Mouse (Mus musculus) liver, postnatal 0 days (tissue): Measurements from ENCODE around the gene Gm12184. TPM values are rescaled to one million over a fixed set of nuclear protein-coding genes. Genes with fewer than 3 reads are reported as not detected.
A peak's percentile ranks its signal among the peaks of the same experiment; 100 is the strongest.
"Not testable (repeated sequence)": the region's sequence is repeated elsewhere in the genome, so short reads cannot be mapped to it uniquely, and the experiment has no call there.

ENCODE experiments used
- ATAC-seq: fragments of 200-750 bp; cut with Nextera tagmentation; 2 replicates; pipeline ENCODE4 v1.8.0; 2017; ENCODE audit warnings: mild to moderate bottlenecking, moderate library complexity
- DNase-seq: peaks from one replicate; pipeline ENCODE4 v3.0.0-alpha.2; 2016
- H3K27ac ChIP-seq: fragments of 300-500 bp; sonication (generic); 2 replicates; pipeline ENCODE4 v1.5.1; 2014; ENCODE audit warnings: antibody characterized with exemption, moderate library complexity, mild to moderate bottlenecking, low read depth
- H3K27me3 ChIP-seq: fragments of 300-500 bp; sonication (generic); 2 replicates; pipeline ENCODE4 v1.6.1; 2014; ENCODE audit warnings: low read length, control low read depth, mixed read lengths; ENCODE audit not compliant: insufficient read depth
- H3K36me3 ChIP-seq: fragments of 300-500 bp; sonication (generic); replicated peaks from 2 replicates; pipeline ENCODE4 v1.6.1; 2014; ENCODE audit warnings: mild to moderate bottlenecking, control low read depth, low read length, moderate library complexity, mixed read lengths; ENCODE audit not compliant: insufficient read depth
- H3K4me1 ChIP-seq: fragments of 300-500 bp; sonication (generic); 2 replicates; pipeline ENCODE4 v1.6.1; 2014; ENCODE audit warnings: antibody characterized with exemption, mild to moderate bottlenecking, control low read depth; ENCODE audit not compliant: insufficient read depth
- H3K4me2 ChIP-seq: fragments of 300-500 bp; sonication (generic); 2 replicates; pipeline ENCODE4 v1.6.1; 2014; ENCODE audit warnings: low read depth, mild to moderate bottlenecking, low read length, moderate library complexity, mixed read lengths
- H3K4me3 ChIP-seq: fragments of 300-500 bp; sonication (generic); 2 replicates; pipeline ENCODE4 v1.5.1; 2014; ENCODE audit warnings: low read depth, low read length
- H3K9ac ChIP-seq: fragments of 300-500 bp; sonication (generic); replicated peaks from 2 replicates; pipeline ENCODE4 v1.6.1; 2014; ENCODE audit warnings: mild to moderate bottlenecking, moderate library complexity
- H3K9me3 ChIP-seq: fragments of 300-500 bp; sonication (generic); 2 replicates; pipeline ENCODE4 v1.6.1; 2016; ENCODE audit warnings: mild to moderate bottlenecking, control low read depth, low read length, mixed read lengths
- CTCF ChIP-seq: sonication (generic); IDR thresholded peaks from 2 replicates; pipeline ENCODE4 v1.5.1; 2016; ENCODE audit warnings: antibody characterized with exemption, low read depth
- EP300 ChIP-seq: IDR thresholded peaks from 2 replicates; pipeline ENCODE4 v1.6.1; 2016; ENCODE audit warnings: antibody characterized with exemption, low read depth, mild to moderate bottlenecking
- WGBS: fragments of 180-500 bp; shearing (Covaris S2); extraction: QIAGEN DNeasy Blood & Tissue Kit; methylation state at CpG from one replicate; pipeline ENCODE4 v1.1.7; 2014; ENCODE audit not compliant: insufficient replicate concordance; 5-methylcytosine and 5-hydroxymethylcytosine counted together
- polyA plus RNA-seq: library from polyadenylated mRNA; unstranded; fragments of >200 nt; fragmentation: Nextera tagmentation; extraction: Ambion mirVana; gene quantifications from 2 replicates; pipeline ENCODE4 v1.2.1, GENCODE M21; 2015

Gene Gm12184
- polyA plus RNA-seq, result 4.9 and 5.0 TPM in 2 replicates

- Histone ChIP-seq H3K27me3 (peaks cover 16% of the 10 kb centered on the region), H3K27ac (peak within 1 kb of the TSS; percentile 52), H3K4me2 (peak within 1 kb of the TSS; percentile 81), H3K4me3 (peak within 1 kb of the TSS; percentile 48), H3K9ac (peak within 1 kb of the TSS; percentile 51), H3K4me1 (peaks cover 20% of the 10 kb centered on the region)
- ATAC-seq, result peak; percentile 86
- not testable (repeated sequence) for H3K9me3 ChIP-seq, DNase-seq, H3K36me3 ChIP-seq
- under 1% methylated on average over 33 of the region's 92 CpGs for WGBS
- TF ChIP-seq CTCF, result peak; percentile 23; the same call in 1 of the 2 replicates
Measured at GRCm38 (mm10) chr11:48825979-48826751, at the start of gene Gm12184, which contains the start of gene Trim7. Gm12184 (minus strand) TSS chr11:48826655. Trim7 (plus strand) TSS chr11:48826140.

DNA sequence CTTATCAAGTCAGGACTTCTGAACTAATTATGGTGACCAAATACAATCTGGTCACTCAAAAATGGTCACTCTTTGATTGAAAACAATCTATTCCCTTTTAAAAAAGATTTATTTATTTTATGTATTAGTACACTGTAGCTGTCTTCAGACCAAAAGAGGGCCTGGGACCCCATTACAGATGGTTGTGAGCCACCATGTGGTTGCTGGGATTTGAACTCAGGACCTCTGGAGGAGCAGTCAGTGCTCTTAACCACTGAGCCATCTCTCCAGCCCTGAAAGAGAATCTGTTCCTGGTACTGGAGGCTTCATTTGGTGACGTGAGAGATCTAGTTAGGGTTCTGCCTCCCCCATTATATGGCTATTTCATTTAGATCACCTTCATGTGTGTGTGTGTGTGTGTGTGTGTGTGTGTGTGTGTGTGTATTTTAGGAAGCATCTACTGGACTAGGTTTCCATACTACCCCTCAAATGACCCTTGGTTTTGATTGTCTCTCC is 48.9 kb upstream of the Gm12184 start:
- not testable (repeated sequence) for H3K4me2 ChIP-seq, DNase-seq
- 80% methylated on average over 1 of the region's 1 CpGs for WGBS

DNA sequence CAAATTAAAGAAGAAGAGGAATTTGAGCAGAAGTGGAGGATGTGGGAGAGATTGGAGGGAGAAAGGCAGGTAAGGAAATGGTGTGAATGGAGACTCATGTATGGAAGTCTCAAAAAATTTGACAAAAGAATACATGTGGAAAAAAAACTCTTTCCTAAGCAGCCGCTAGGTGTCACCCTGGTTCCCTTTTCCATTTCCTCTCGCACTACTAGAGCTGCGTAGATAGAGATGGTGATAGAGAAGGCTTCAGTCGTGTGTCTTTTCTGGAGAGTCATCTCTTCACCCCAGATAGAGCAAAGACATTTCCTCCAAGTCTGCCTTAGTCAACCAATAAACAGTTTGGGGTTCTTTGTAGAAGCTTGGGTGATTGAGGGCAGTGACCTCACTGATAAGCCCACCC is 48.0 kb upstream of the Gm12184 start:
- H3K9me3 ChIP-seq, result no peaks in the 10 kb centered on the region
- DNase-seq, result peak; percentile 70
- H3K9ac ChIP-seq, result no peak overlapping the region
- peaks cover 22% of the 10 kb centered on the region for H3K4me1 ChIP-seq
- WGBS, result 1% methylated on average over 4 of the region's 4 CpGs
- no peak for ATAC-seq
- TF ChIP-seq CTCF (peak; percentile 89), EP300 (peak; percentile 40; the same call in 1 of the 2 replicates)
- H3K4me3 ChIP-seq, result no peak overlapping the region
- H3K4me2 ChIP-seq, result peak overlapping the region; percentile 72
- H3K36me3 ChIP-seq, result no peaks in the 10 kb centered on the region
- peak overlapping the region; percentile 92 for H3K27ac ChIP-seq
- no peaks in the 10 kb centered on the region for H3K27me3 ChIP-seq

More for the DNA sequence above, 48.9 kb upstream of the Gm12184 start:
- ATAC-seq, H3K36me3 ChIP-seq, H3K4me3 ChIP-seq, H3K27me3 ChIP-seq, H3K9me3 ChIP-seq, H3K9ac ChIP-seq, H3K27ac ChIP-seq: not testable (repeated sequence)
- peaks cover 22% of the 10 kb centered on the region for H3K4me1 ChIP-seq

GRCm38 (mm10) chr11:48873591-48874290 is 47.3 kb upstream of the Gm12184 start:
- Histone ChIP-seq H3K4me1 (peaks cover 28% of the 10 kb centered on the region), H3K4me3 (peak overlapping the region; percentile 71), H3K36me3 (no peaks in the 10 kb centered on the region; the same call in 1 of the 2 replicates), H3K9ac (peak overlapping the region; percentile 79), H3K27me3 (no peaks in the 10 kb centered on the region), H3K4me2 (peak overlapping the region; percentile 72), H3K9me3 (no peaks in the 10 kb centered on the region), H3K27ac (peak overlapping the region; percentile 92)
- ATAC-seq (peak; percentile 71), DNase-seq (peak; percentile 55)
- WGBS, result 40% methylated on average over 10 of the region's 10 CpGs
- TF ChIP-seq CTCF, result peak; percentile 35
- peak; percentile 88 for TF ChIP-seq EP300

- TF ChIP-seq CTCF, result no peak
- TF ChIP-seq EP300, result no peak
- DNase-seq, result peak; percentile 33
- H3K9me3 ChIP-seq, result no peaks in the 10 kb centered on the region
- no peaks in the 10 kb centered on the region for H3K27me3 ChIP-seq
- H3K9ac ChIP-seq, result peak overlapping the region; percentile 79
- peaks cover 4% of the 10 kb centered on the region; the same call in 1 of the 2 replicates for H3K36me3 ChIP-seq
- peaks cover 35% of the 10 kb centered on the region for H3K4me1 ChIP-seq
- WGBS, result 49% methylated on average over 7 of the region's 7 CpGs
- peak overlapping the region; percentile 71 for H3K4me3 ChIP-seq
- H3K4me2 ChIP-seq, result peak overlapping the region; percentile 72
- ATAC-seq, result peak; percentile 10; the same call in 1 of the 2 replicates
- peak overlapping the region; percentile 92 for H3K27ac ChIP-seq
Measured at GRCm38 (mm10) chr11:48872695-48873300, 46.3 kb upstream of the Gm12184 start.
